Mouse (Mus musculus): ENCODE measurements around the gene Ric1. TPM values are rescaled to one million over a fixed set of nuclear protein-coding genes. Genes with fewer than 3 reads are reported as not detected.

The Ric1 gene
- total RNA-seq, 1 experiment from 2014 or later = 58.8 TPM

DNA sequence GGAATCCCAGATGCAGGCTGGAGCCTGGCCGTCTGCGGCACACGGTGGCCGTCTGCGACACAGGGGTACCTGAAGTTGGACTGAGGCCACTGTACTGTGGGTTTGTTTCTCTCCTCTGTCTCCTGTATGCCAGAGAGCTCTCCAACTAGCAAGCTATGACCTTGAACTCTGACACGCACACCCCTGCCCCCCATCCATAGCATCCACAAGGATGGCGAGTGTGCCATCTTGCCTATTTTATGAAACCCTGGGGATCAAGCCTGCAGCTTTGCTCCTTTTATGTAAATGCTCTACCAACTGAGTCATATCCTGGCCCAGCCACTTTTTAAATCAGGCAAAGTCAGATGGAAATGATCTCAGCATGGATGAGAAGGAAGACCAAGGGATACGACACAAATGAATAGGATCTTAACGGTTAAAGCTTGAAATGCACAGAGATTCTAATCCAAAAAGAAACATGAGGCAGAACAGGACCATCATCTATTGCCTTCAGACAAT is 131.7 kb downstream of the Ric1 start:
- ATAC-seq (replicated peaks; ENCODE audit: insufficient number of reproducible peaks, low FRiP score, low TSS enrichment, poor library complexity, severe bottlenecking) = no peak

GRCm38 (mm10) chr19:29655148-29655547 is 133.1 kb downstream of the Ric1 start:
- no peak for ATAC-seq (replicated peaks; ENCODE audit: insufficient number of reproducible peaks, low FRiP score, low TSS enrichment, poor library complexity, severe bottlenecking)

DNA sequence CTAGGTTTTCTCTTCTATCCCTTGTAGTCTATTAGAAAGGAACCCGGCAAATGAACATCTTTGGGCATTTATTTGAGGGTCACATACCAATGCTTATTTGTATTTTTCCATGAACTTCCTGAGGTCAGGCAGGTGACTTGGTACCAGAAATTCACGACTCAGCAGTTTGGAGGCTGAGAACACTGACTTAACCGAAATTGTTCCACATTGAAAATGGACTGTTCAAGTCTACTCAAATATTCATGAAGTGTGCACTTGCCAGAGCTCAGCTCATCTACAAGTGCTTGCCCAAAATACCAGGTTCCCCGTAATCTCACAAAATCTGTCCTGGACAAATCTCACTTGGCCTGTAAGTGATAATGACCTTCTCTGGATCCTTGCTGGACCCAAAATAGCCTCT is 133.9 kb downstream of the Ric1 start:
- no peak for ATAC-seq (replicated peaks; ENCODE audit: insufficient number of reproducible peaks, low FRiP score, low TSS enrichment, poor library complexity, severe bottlenecking)

Other genes starting within 250 kb of the Ric1 start
- 10.8 to 13.7 TPM (median 11.6 TPM) in 3 replicates for gene Insl6, start 196.9 kb upstream of the Ric1 start, total RNA-seq (2017)
- gene Rln1, start 187.6 kb upstream of the Ric1 start, total RNA-seq (2017) = 0.29 TPM in 1 of 3 replicates, not detected in the others
- gene Plgrkt, start 154.9 kb upstream of the Ric1 start, total RNA-seq (2017) = 110 to 162 TPM (median 162 TPM) in 3 replicates
- gene Cd274, start 154.8 kb upstream of the Ric1 start, total RNA-seq (2017) = 80.1 to 92.8 TPM (median 86.9 TPM) in 3 replicates
- gene Pdcd1lg2, start 111.4 kb upstream of the Ric1 start, total RNA-seq (2017) = 3.8 to 7.9 TPM (median 6.5 TPM) in 3 replicates
- gene Ermp1, start 126.1 kb downstream of the Ric1 start, total RNA-seq (2017) = 20.6 to 41.9 TPM (median 30.2 TPM) in 3 replicates
- gene Mlana, start 175.5 kb downstream of the Ric1 start, total RNA-seq (2017) = not detected in 3 replicates